Mouse (Mus musculus) forebrain, embryonic 16.5 days (tissue): ENCODE measurements around the gene Fan1. TPM values are rescaled to one million over a fixed set of nuclear protein-coding genes. Genes with fewer than 3 reads are reported as not detected.

Experiments used
- ATAC-seq: fragments of 200-750 bp; cut with Nextera tagmentation; 2 replicates; pipeline ENCODE4 v1.8.0; 2017; ENCODE audit warnings: mild to moderate bottlenecking, moderate library complexity
- H3K27ac ChIP-seq: fragments of 300-500 bp; sonication (generic); 2 replicates; pipeline ENCODE4 v1.5.1; 2014; ENCODE audit warnings: low read length, control low read depth
- H3K27me3 ChIP-seq: fragments of 300-500 bp; sonication (generic); replicated peaks from 2 replicates; pipeline ENCODE4 v1.6.1; 2014; ENCODE audit warnings: low read length; ENCODE audit not compliant: control insufficient read depth, insufficient read depth
- H3K36me3 ChIP-seq: fragments of 300-500 bp; sonication (generic); 2 replicates; pipeline ENCODE4 v1.6.1; 2014; ENCODE audit not compliant: control insufficient read depth, insufficient read depth
- H3K4me1 ChIP-seq: fragments of 300-500 bp; sonication (generic); replicated peaks from 2 replicates; pipeline ENCODE4 v1.6.1; 2014; ENCODE audit warnings: low read length; ENCODE audit not compliant: control insufficient read depth, insufficient read depth
- H3K4me2 ChIP-seq: fragments of 300-500 bp; sonication (generic); 2 replicates; pipeline ENCODE4 v1.6.1; 2014; ENCODE audit warnings: mild to moderate bottlenecking, low read length, control low read depth
- H3K4me3 ChIP-seq: fragments of 300-500 bp; sonication (generic); replicated peaks from 2 replicates; pipeline ENCODE4 v1.5.1; 2014; ENCODE audit warnings: mild to moderate bottlenecking, low read length, control low read depth
- H3K9ac ChIP-seq: fragments of 300-500 bp; sonication (generic); replicated peaks from 2 replicates; pipeline ENCODE4 v1.6.1; 2014; ENCODE audit warnings: low read depth, low read length, control low read depth
- H3K9me3 ChIP-seq: fragments of 300-500 bp; sonication (generic); 2 replicates; pipeline ENCODE4 v1.6.1; 2016; ENCODE audit warnings: low read length; ENCODE audit not compliant: control insufficient read depth
- WGBS: fragments of 180-500 bp; shearing (Covaris S2); extraction: QIAGEN DNeasy Blood & Tissue Kit; methylation state at CpG from one replicate; pipeline ENCODE4 v1.1.7; 2014; 5-methylcytosine and 5-hydroxymethylcytosine counted together
- polyA plus RNA-seq: library from polyadenylated mRNA; unstranded; fragments of >200 nt; fragmentation: Nextera tagmentation; extraction: Ambion mirVana; gene quantifications from 2 replicates; pipeline ENCODE4 v1.2.1, GENCODE M21; 2015

Fan1 gene
- polyA plus RNA-seq, 1 experiment from 2014 or later = 7.8 TPM

DNA sequence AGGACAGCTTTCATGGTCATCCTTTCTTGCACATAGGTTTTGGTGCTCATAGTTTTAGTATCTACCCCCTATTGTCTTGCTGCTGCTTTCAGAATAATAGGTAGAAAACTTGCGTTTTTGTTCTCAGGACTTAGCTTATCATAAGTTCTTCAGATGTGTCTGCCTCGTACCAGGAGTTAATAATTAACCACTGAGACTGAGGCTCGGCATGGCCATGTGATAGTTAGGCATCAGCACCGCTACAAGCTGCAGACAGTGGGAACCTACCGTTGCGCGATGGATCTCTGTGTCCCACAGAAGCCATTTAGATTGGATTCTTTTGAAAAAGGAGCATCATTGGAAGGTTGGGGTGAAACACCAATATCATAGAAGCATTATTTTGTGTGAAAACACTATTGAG lies 61.1 kb downstream of the Fan1 start:
- Histone ChIP-seq H3K27ac (no peak overlapping the region), H3K4me2 (no peak overlapping the region), H3K36me3 (peaks cover 3% of the 10 kb centered on the region; the same call in 1 of the 2 replicates), H3K4me3 (no peak overlapping the region), H3K4me1 (no peaks in the 10 kb centered on the region), H3K9me3 (no peaks in the 10 kb centered on the region), H3K9ac (no peak overlapping the region), H3K27me3 (no peaks in the 10 kb centered on the region)
- no peak for ATAC-seq
- 93% methylated on average over 7 of the region's 7 CpGs for WGBS

DNA sequence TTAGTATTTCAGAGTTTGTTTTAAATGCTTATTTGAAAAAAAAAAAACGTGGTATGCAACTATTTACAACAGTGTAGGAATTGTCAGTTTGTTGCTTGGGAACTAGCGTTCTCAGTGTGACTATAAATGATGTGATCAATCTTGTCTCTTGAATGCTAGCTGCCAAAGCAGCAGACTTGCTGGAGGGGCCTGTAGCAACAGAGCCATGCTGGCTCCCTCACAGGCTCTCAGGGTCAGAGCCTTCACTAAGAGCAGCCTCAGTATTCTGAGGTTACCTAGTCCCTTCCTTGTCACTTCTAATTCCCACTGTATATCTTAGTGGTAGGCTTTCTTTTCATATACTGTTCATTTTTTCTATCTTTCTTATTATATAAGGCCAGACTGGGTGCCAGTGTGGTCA lies 63.1 kb downstream of the Fan1 start:
- H3K27me3 ChIP-seq = no peaks in the 10 kb centered on the region
- no peak overlapping the region for H3K4me2 ChIP-seq
- no peak for ATAC-seq
- no peak overlapping the region for H3K27ac ChIP-seq
- 77% methylated on average over 2 of the region's 2 CpGs for WGBS
- H3K36me3 ChIP-seq = peaks cover 3% of the 10 kb centered on the region; the same call in 1 of the 2 replicates
- H3K4me3 ChIP-seq = no peak overlapping the region
- H3K4me1 ChIP-seq = no peaks in the 10 kb centered on the region
- H3K9ac ChIP-seq = no peak overlapping the region
- H3K9me3 ChIP-seq = no peaks in the 10 kb centered on the region

DNA sequence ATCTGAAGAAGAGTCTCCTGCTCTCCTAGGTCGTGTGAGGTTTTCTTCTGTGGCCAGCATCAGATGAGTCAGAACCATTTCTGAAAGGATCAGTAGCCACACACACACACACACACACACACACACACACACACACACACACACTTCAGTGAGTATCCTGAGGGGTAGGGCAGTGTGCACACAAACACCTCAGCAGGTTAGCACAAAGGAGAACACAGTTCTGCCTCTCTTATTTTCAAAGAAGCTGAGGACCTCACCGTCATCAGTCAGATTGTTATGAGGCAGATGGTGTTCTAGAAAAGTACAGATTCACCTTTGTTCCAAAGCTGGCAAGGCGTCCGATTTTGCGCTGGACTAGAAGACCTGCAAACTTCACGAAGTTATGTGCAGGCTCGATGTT lies 63.7 kb downstream of the Fan1 start:
- H3K4me2 ChIP-seq = no peak overlapping the region
- no peaks in the 10 kb centered on the region for H3K4me1 ChIP-seq
- no peaks in the 10 kb centered on the region for H3K9me3 ChIP-seq
- peaks cover 3% of the 10 kb centered on the region; the same call in 1 of the 2 replicates for H3K36me3 ChIP-seq
- no peak overlapping the region for H3K4me3 ChIP-seq
- no peaks in the 10 kb centered on the region for H3K27me3 ChIP-seq
- no peak overlapping the region for H3K9ac ChIP-seq
- WGBS = 83% methylated on average over 7 of the region's 7 CpGs
- no peak overlapping the region for H3K27ac ChIP-seq
- ATAC-seq = no peak

Other genes with a start within 250 kb of the Fan1 start
- 0.08 and 0.53 TPM in 2 replicates for gene Trpm1, start 220.3 kb downstream of the Fan1 start, polyA plus RNA-seq
- gene Mtmr10, start 86.4 kb downstream of the Fan1 start, polyA plus RNA-seq = 8.8 and 9.3 TPM in 2 replicates
- 27.7 and 28.7 TPM in 2 replicates for gene Mphosph10, start 18.2 kb upstream of the Fan1 start, polyA plus RNA-seq
- gene Mcee, start 18.5 kb upstream of the Fan1 start, polyA plus RNA-seq = 30.5 and 31.6 TPM in 2 replicates
- gene Apba2, start 127.6 kb upstream of the Fan1 start, polyA plus RNA-seq = 161 and 176 TPM in 2 replicates